Mouse (Mus musculus) cerebellum, adult 2 months (tissue): ENCODE results near the gene Sec16b.

ENCODE experiments used
- CTCF ChIP-seq: fragments of 200-500 bp; IDR thresholded peaks from 2 replicates; pipeline ENCODE4 v1.5.1; 2011; ENCODE audit warnings: low read depth, mild to moderate bottlenecking, control low read depth, low read length, moderate library complexity, borderline replicate concordance; ENCODE audit not compliant: insufficient read depth
- POLR2A ChIP-seq: fragments of 200-500 bp; IDR thresholded peaks from 2 replicates; pipeline ENCODE4 v1.6.1; 2011; ENCODE audit warnings: low read length, control low read depth, borderline replicate concordance; ENCODE audit not compliant: insufficient read depth

DNA sequence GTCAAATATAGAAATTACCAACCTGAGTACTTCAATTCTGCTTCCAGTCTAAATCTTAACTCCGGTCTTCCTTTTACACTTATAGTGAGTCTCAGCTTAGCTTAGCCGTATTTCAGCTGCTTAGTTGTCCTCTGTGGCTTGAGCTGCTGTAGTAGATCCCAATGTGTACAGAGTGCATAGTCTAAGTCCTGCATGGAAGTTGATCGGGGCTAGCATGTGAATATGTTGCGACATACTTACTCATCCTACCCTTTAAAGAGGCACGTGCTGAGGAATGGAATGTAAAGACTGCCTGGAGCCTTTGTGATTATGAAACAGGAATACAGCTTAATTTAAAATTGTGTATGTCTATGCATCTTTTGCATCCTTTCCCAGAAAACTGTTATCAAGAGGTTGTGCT is 88.0 kb downstream of the Sec16b start:
- TF ChIP-seq POLR2A = no peak
- no peak for TF ChIP-seq CTCF
